Mouse (Mus musculus): ENCODE measurements around the gene Tmem208. TPM values are rescaled to one million over a fixed set of nuclear protein-coding genes. Genes with fewer than 3 reads are reported as not detected.

The Tmem208 gene
- total and polyA plus RNA-seq, 3 experiments = 76.2 to 133 (median 88.1) TPM

- no peaks in the 10 kb centered on the region for H3K79me2 ChIP-seq (replicated peaks; ENCODE audit: control insufficient read depth, extremely low read depth, insufficient read depth, poor library complexity, severe bottlenecking)
- DNase-seq (ENCODE audit: extremely low read depth) = no peak
- no peak overlapping the region for H3K27ac ChIP-seq (ENCODE audit: insufficient read depth, low read depth)
- dilution Hi-C loops (cut with MboI; ENCODE audit: extremely low pct_ligation_motif_present, extremely low pct_unique_long_range_greater_than_20kb, low sequenced_read_pairs) (no loop called here), in situ Hi-C loops (cut with MboI; ENCODE audit: low pct_ligation_motif_present, low pct_unique_long_range_greater_than_20kb, low sequenced_read_pairs) (no loop called here)
- H3K9me3 ChIP-seq (replicated peaks; ENCODE audit: low read length) = peaks cover 2% of the 10 kb centered on the region
- no peak overlapping the region for H3K9ac ChIP-seq (ENCODE audit: insufficient read depth, low read depth)
- H3K36me3 ChIP-seq (replicated peaks in 1 of 2; ENCODE audit: control insufficient read depth in 1 of 2, insufficient read depth in 1 of 2, low read length in 1 of 2) = peaks cover 60 to 99% of the 10 kb centered on the region in 2 experiments
- TF ChIP-seq USF1 (IDR thresholded peaks at IDR 0.05; ENCODE audit: low read depth, low read length) (no peak), CHD1 (IDR thresholded peaks at IDR 0.05; ENCODE audit: low read depth, low read length) (no peak), ZC3H11A (IDR thresholded peaks at IDR 0.05; ENCODE audit: low read depth, low read length) (no peak), ZNF384 (IDR thresholded peaks at IDR 0.05; ENCODE audit: low read depth, low read length) (no peak), UBTF (IDR thresholded peaks at IDR 0.05; ENCODE audit: low read depth, low read length) (no peak), NRF1 (IDR thresholded peaks at IDR 0.05; ENCODE audit: low read depth, low read length) (no peak), ZMIZ1 (IDR thresholded peaks at IDR 0.05; ENCODE audit: low read depth, low read length) (no peak), MYC (IDR thresholded peaks at IDR 0.05; ENCODE audit: low read depth, low read length) (no peak), KAT2A (IDR thresholded peaks at IDR 0.05; ENCODE audit: insufficient replicate concordance, low read length) (no peak), MAFK (IDR thresholded peaks at IDR 0.05; ENCODE audit: insufficient replicate concordance, low read length) (no peak), MEF2A (IDR thresholded peaks at IDR 0.05; ENCODE audit: borderline replicate concordance, low read depth, low read length) (no peak), POLR2A (IDR thresholded peaks at IDR 0.05; ENCODE audit: low read depth, low read length) (no peak), CTCF (conservative IDR thresholded peaks at IDR 0.05 in 1 of 2, IDR thresholded peaks at IDR 0.05 in 1 of 2; ENCODE audit: low read depth in 2 of 2, low read length in 2 of 2) (no peak), RCOR1 (conservative IDR thresholded peaks at IDR 0.05; ENCODE audit: low read depth, low read length) (no peak), MXI1 (IDR thresholded peaks at IDR 0.05; ENCODE audit: low read depth, low read length) (no peak), JUN (IDR thresholded peaks at IDR 0.05; ENCODE audit: insufficient read depth, low read depth, low read length) (no peak), ELF1 (IDR thresholded peaks at IDR 0.05; ENCODE audit: low read depth, low read length) (no peak), USF2 (conservative IDR thresholded peaks at IDR 0.05; ENCODE audit: low read depth, low read length) (no peak)
- no peaks in the 10 kb centered on the region for H3K27me3 ChIP-seq (replicated peaks)
- H3K4me3 ChIP-seq (replicated peaks in 1 of 3; ENCODE audit: low read depth in 2 of 3, low read length in 2 of 3, poor library complexity in 1 of 3) = no peak overlapping the region
- H3K4me2 ChIP-seq (ENCODE audit: insufficient read depth, low read depth, poor library complexity, severe bottlenecking) = no peak overlapping the region
- no peaks in the 10 kb centered on the region for H3K4me1 ChIP-seq (ENCODE audit: control insufficient read depth in 1 of 2, insufficient read depth in 2 of 2)
Measured at GRCm38 (mm10) chr8:105315073-105315769, 10.9 kb upstream of the Tmem208 start.

GRCm38 (mm10) chr8:105317941-105318340, 8.2 kb upstream of the Tmem208 start:
- Histone ChIP-seq H3K79me2 (replicated peaks; ENCODE audit: control insufficient read depth, extremely low read depth, insufficient read depth, poor library complexity, severe bottlenecking) (no peaks in the 10 kb centered on the region), H3K9ac (ENCODE audit: insufficient read depth, low read depth) (no peak overlapping the region), H3K4me1 (ENCODE audit: control insufficient read depth in 1 of 2, insufficient read depth in 2 of 2) (no peaks in the 10 kb centered on the region), H3K4me3 (replicated peaks in 1 of 3; ENCODE audit: low read depth in 2 of 3, low read length in 2 of 3, poor library complexity in 1 of 3) (no peak overlapping the region), H3K9me3 (replicated peaks; ENCODE audit: low read length) (no peaks in the 10 kb centered on the region), H3K36me3 (replicated peaks in 1 of 2; ENCODE audit: control insufficient read depth in 1 of 2, insufficient read depth in 1 of 2, low read length in 1 of 2) (peaks cover 52 to 84% of the 10 kb centered on the region in 2 experiments), H3K4me2 (ENCODE audit: insufficient read depth, low read depth, poor library complexity, severe bottlenecking) (no peak overlapping the region), H3K27me3 (replicated peaks) (no peaks in the 10 kb centered on the region), H3K27ac (ENCODE audit: insufficient read depth, low read depth) (no peak overlapping the region)
- no peak for TF ChIP-seq MYC (IDR thresholded peaks at IDR 0.05; ENCODE audit: low read depth, low read length)
- TF ChIP-seq MAZ (IDR thresholded peaks at IDR 0.05; ENCODE audit: low read depth, low read length) = no peak
- no peak for TF ChIP-seq E2F4 (IDR thresholded peaks at IDR 0.05; ENCODE audit: insufficient replicate concordance, low read depth, low read length)
- no peak for TF ChIP-seq ELF1 (IDR thresholded peaks at IDR 0.05; ENCODE audit: low read depth, low read length)
- no peak for TF ChIP-seq BHLHE40 (IDR thresholded peaks at IDR 0.05; ENCODE audit: low read depth, low read length)
- TF ChIP-seq UBTF (IDR thresholded peaks at IDR 0.05; ENCODE audit: low read depth, low read length) = no peak
- no peak for TF ChIP-seq ZKSCAN1 (IDR thresholded peaks at IDR 0.05; ENCODE audit: borderline replicate concordance, low read depth, low read length)
- no peak for TF ChIP-seq USF2 (conservative IDR thresholded peaks at IDR 0.05; ENCODE audit: low read depth, low read length)
- TF ChIP-seq EP300 (IDR thresholded peaks at IDR 0.05; ENCODE audit: low read length) = no peak
- no peak for TF ChIP-seq KAT2A (IDR thresholded peaks at IDR 0.05; ENCODE audit: insufficient replicate concordance, low read length)
- TF ChIP-seq IRF4 (IDR thresholded peaks at IDR 0.05; ENCODE audit: low read depth, low read length) = no peak
- TF ChIP-seq RAD21 (IDR thresholded peaks at IDR 0.05; ENCODE audit: low read depth, low read length) = no peak
- TF ChIP-seq ZNF384 (IDR thresholded peaks at IDR 0.05; ENCODE audit: low read depth, low read length) = no peak
- no peak for TF ChIP-seq POLR2AphosphoS2 (IDR thresholded peaks at IDR 0.05; ENCODE audit: low read depth, low read length)
- no peak for TF ChIP-seq MAX (IDR thresholded peaks at IDR 0.05; ENCODE audit: low read length)
- no peak for TF ChIP-seq ZMIZ1 (IDR thresholded peaks at IDR 0.05; ENCODE audit: low read depth, low read length)
- no peak for TF ChIP-seq NELFE (IDR thresholded peaks at IDR 0.05; ENCODE audit: low read depth, low read length)
- in situ Hi-C loops (cut with MboI; ENCODE audit: low pct_ligation_motif_present, low pct_unique_long_range_greater_than_20kb, low sequenced_read_pairs) (no loop called here), dilution Hi-C loops (cut with MboI; ENCODE audit: extremely low pct_ligation_motif_present, extremely low pct_unique_long_range_greater_than_20kb, low sequenced_read_pairs) (no loop called here)
- no peak for DNase-seq (ENCODE audit: extremely low read depth)
